In genomic region chr15:88827991-88828799, GRCm38 (mm10) we compare ENCODE assay signal across 8 mouse cellular contexts. TPM values are rescaled to one million over a fixed set of nuclear protein-coding genes. Genes with fewer than 3 reads are reported as not detected.
DNase-seq lines count a peak whose midpoint lies in the region; ATAC-seq and TF ChIP-seq lines count a peak whose summit lies in the region.

No protein-coding gene starts in this region.

- 15% methylated on average over 9 of the region's 9 CpGs for WGBS in liver, adult 2 months
- 29% methylated on average over 9 of the region's 9 CpGs for WGBS in midbrain, postnatal 0 days
- 20% methylated on average over 9 of the region's 9 CpGs for WGBS in stomach, postnatal 0 days

- peak; percentile 49 for ATAC-seq in midbrain, postnatal 0 days (ENCODE audit: low FRiP score)
- peak; percentile 71 for ATAC-seq in stomach, postnatal 0 days (ENCODE audit: low FRiP score, low TSS enrichment)

- H3K4me2 ChIP-seq in midbrain, postnatal 0 days (ENCODE audit: low read depth, low read length, poor library complexity, severe bottlenecking) = no peak overlapping the region
- H3K4me2 ChIP-seq in stomach, postnatal 0 days (replicated peaks; ENCODE audit: low read depth) = no peak overlapping the region

- peak overlapping the region; percentile 59 for H3K9ac ChIP-seq in liver, adult 2 months (ENCODE audit: low read depth, low read length)
- no peak overlapping the region for H3K9ac ChIP-seq in midbrain, postnatal 0 days (replicated peaks; ENCODE audit: low read length, poor library complexity, severe bottlenecking)
- H3K9ac ChIP-seq in stomach, postnatal 0 days (ENCODE audit: low read length) = no peak overlapping the region

- no peaks in the 10 kb centered on the region for H3K79me2 ChIP-seq in liver, adult 2 months (ENCODE audit: control insufficient read depth, insufficient read depth, low read length)

- no peaks in the 10 kb centered on the region for H3K27me3 ChIP-seq in liver, adult 2 months (ENCODE audit: control insufficient read depth, insufficient read depth, low read length)
- H3K27me3 ChIP-seq in midbrain, postnatal 0 days (ENCODE audit: insufficient read depth, low read length) = no peaks in the 10 kb centered on the region
- no peaks in the 10 kb centered on the region for H3K27me3 ChIP-seq in stomach, postnatal 0 days (ENCODE audit: control insufficient read depth, insufficient read depth, low read length)

- no peak for TF ChIP-seq EP300 in stomach, postnatal 0 days (optimal IDR thresholded peaks at IDR 0.05)

- peaks cover 47% of the 10 kb centered on the region for H3K4me1 ChIP-seq in liver, adult 2 months (ENCODE audit: control insufficient read depth, insufficient read depth, low read length)
- no peaks in the 10 kb centered on the region for H3K4me1 ChIP-seq in midbrain, postnatal 0 days (ENCODE audit: insufficient read depth, low read length)
- no peaks in the 10 kb centered on the region for H3K4me1 ChIP-seq in stomach, postnatal 0 days (replicated peaks; ENCODE audit: control insufficient read depth, insufficient read depth)

- DNase-seq in ovary, postnatal 36 days (ENCODE audit: low spot score) = peak; percentile 72
- no peak for DNase-seq in ovary, adult 18-20 months (ENCODE audit: low spot score)
- peak; percentile 89 to 92 for DNase-seq in cerebellum, postnatal 36 days
- DNase-seq in gastrocnemius, postnatal 36 days = peak; percentile 56 to 61
- DNase-seq in induced T-regulatory cell, adult 2 months (ENCODE audit: low read depth) = peak; percentile 73
- peak; percentile 99 for DNase-seq in liver, adult 2 months (ENCODE audit: extremely low read depth, low read depth, low spot score)
- DNase-seq in midbrain, postnatal 0 days (ENCODE audit: low spot score) = peak; percentile 60
- peak; percentile 87 for DNase-seq in stomach, postnatal 0 days (ENCODE audit: low spot score)

- H3K27ac ChIP-seq in liver, adult 2 months (replicated peaks; ENCODE audit: insufficient read depth, low read depth, low read length) = peak overlapping the region; percentile 87
- 0 out of 2 replicates have a peak overlapping the region, but pooled peaks have one; percentile 51 for H3K27ac ChIP-seq in midbrain, postnatal 0 days (ENCODE audit: low read depth, low read length)
- H3K27ac ChIP-seq in stomach, postnatal 0 days (replicated peaks) = no peak overlapping the region

- peaks cover 12% of the 10 kb centered on the region; the same call in 1 of the 2 replicates for H3K36me3 ChIP-seq in liver, adult 2 months (ENCODE audit: control insufficient read depth, insufficient read depth, low read length)
- peaks cover 40% of the 10 kb centered on the region for H3K36me3 ChIP-seq in midbrain, postnatal 0 days (ENCODE audit: insufficient read depth, low read length)
- peaks cover 24% of the 10 kb centered on the region for H3K36me3 ChIP-seq in stomach, postnatal 0 days (ENCODE audit: control insufficient read depth, insufficient read depth, low read length)

- H3K9me3 ChIP-seq in midbrain, postnatal 0 days (ENCODE audit: low read length) = no peaks in the 10 kb centered on the region
- H3K9me3 ChIP-seq in stomach, postnatal 0 days (ENCODE audit: control insufficient read depth, low read length) = no peaks in the 10 kb centered on the region

- no peak for TF ChIP-seq POLR2A in liver, adult 2 months (IDR thresholded peaks at IDR 0.05; ENCODE audit: extremely low read depth, insufficient read depth, low read length)

- TF ChIP-seq CTCF in liver, adult 2 months (IDR thresholded peaks at IDR 0.05; ENCODE audit: low read depth, low read length) = peak; percentile 89
- peak; percentile 60 for TF ChIP-seq CTCF in midbrain, postnatal 0 days (IDR thresholded peaks at IDR 0.05)
- TF ChIP-seq CTCF in stomach, postnatal 0 days (IDR thresholded peaks at IDR 0.05; ENCODE audit: low read depth) = peak; percentile 66

- H3K4me3 ChIP-seq in liver, adult 2 months (ENCODE audit: insufficient read depth, low read depth, low read length) = 0 out of 2 replicates have a peak overlapping the region, but pooled peaks have one; percentile 0
- no peak overlapping the region for H3K4me3 ChIP-seq in midbrain, postnatal 0 days (ENCODE audit: low read depth, low read length)
- no peak overlapping the region for H3K4me3 ChIP-seq in stomach, postnatal 0 days (ENCODE audit: low read depth, low read length)

- intact Hi-C loops in gastrocnemius, postnatal 36 days (cut with DNase I) = loop anchor here (1.0 to 5.0 kb wide), 3 partner anchors 48 to 249 kb away; partner anchors contain the start of gene Trabd

RNA-seq across cellular contexts. Expression of gene Creld2, which starts 8.7 kb away (rescaled TPM):
- total RNA-seq in gastrocnemius, postnatal 36 days (2021) = 1 to 10 TPM; 6.6 to 8.9 TPM
- total RNA-seq in liver, adult 2 months (2014; rRNA removed) = 51.4 and 70.2 TPM in 2 replicates
- 32.6 and 32.9 TPM in 2 replicates for polyA plus RNA-seq in liver, adult 2 months (2012; rRNA removed)
- 25.4 and 31.5 TPM in 2 replicates for total RNA-seq in midbrain, postnatal 0 days (2014; rRNA removed)
- polyA plus RNA-seq in midbrain, postnatal 0 days (2015; fragmentation: Nextera tagmentation; extraction: Ambion mirVana) = 38.2 and 41.7 TPM in 2 replicates
- 89.3 and 93.2 TPM in 2 replicates for polyA plus RNA-seq in stomach, postnatal 0 days (2015; fragmentation: Nextera tagmentation; extraction: Ambion mirVana)

RNA-seq across cellular contexts. Expression of gene Alg12, which starts 9.1 kb away (rescaled TPM):
- total RNA-seq in gastrocnemius, postnatal 36 days (2021) = 1 to 10 TPM; 3.6 to 3.7 TPM
- 4.9 and 5.8 TPM in 2 replicates for total RNA-seq in liver, adult 2 months (2014; rRNA removed)
- polyA plus RNA-seq in liver, adult 2 months (2012; rRNA removed) = 9.4 and 14.4 TPM in 2 replicates
- total RNA-seq in midbrain, postnatal 0 days (2014; rRNA removed) = 9.3 and 11.5 TPM in 2 replicates
- polyA plus RNA-seq in midbrain, postnatal 0 days (2015; fragmentation: Nextera tagmentation; extraction: Ambion mirVana) = 5.5 and 7.0 TPM in 2 replicates
- 8.2 and 9.3 TPM in 2 replicates for polyA plus RNA-seq in stomach, postnatal 0 days (2015; fragmentation: Nextera tagmentation; extraction: Ambion mirVana)

RNA-seq across cellular contexts. Expression of gene Pim3, which starts 33.8 kb away (rescaled TPM):
- total RNA-seq in gastrocnemius, postnatal 36 days (2021) = 10 to 100 TPM; 22.1 to 32.2 TPM
- total RNA-seq in liver, adult 2 months (2014; rRNA removed) = 59.7 and 68.3 TPM in 2 replicates
- 17.7 and 31.2 TPM in 2 replicates for polyA plus RNA-seq in liver, adult 2 months (2012; rRNA removed)
- 78.0 and 95.4 TPM in 2 replicates for total RNA-seq in midbrain, postnatal 0 days (2014; rRNA removed)
- polyA plus RNA-seq in midbrain, postnatal 0 days (2015; fragmentation: Nextera tagmentation; extraction: Ambion mirVana) = 69.1 and 72.5 TPM in 2 replicates
- polyA plus RNA-seq in stomach, postnatal 0 days (2015; fragmentation: Nextera tagmentation; extraction: Ambion mirVana) = 63.6 and 69.4 TPM in 2 replicates
